Mouse (Mus musculus): ENCODE measurements around the gene Lrtm1. TPM values are rescaled to one million over a fixed set of nuclear protein-coding genes. Genes with fewer than 3 reads are reported as not detected.

The Lrtm1 gene
- 148 TPM for polyA plus RNA-seq (2014; fragmentation: Illumina TruSeq; extraction: RNeasy Lipid Tissue Mini Kit (QIAGEN cat#74804); ENCODE audit: low read depth, low replicate concordance)

GRCm38 (mm10) chr14:29017883-29018282 is at the start of gene Lrtm1:
Lrtm1 (plus strand) TSS chr14:29018208.

